Mouse (Mus musculus): ENCODE measurements around the gene Dennd4a. TPM values are rescaled to one million over a fixed set of nuclear protein-coding genes. Genes with fewer than 3 reads are reported as not detected.

The Dennd4a gene
- polyA plus RNA-seq, 1 experiment from 2014 or later: 10.8 TPM

Other genes with a start within 250 kb of the Dennd4a start
- 292 and 312 TPM in 2 replicates for gene Rab11a, start 73.6 kb upstream of the Dennd4a start, polyA plus RNA-seq (2014; fragmentation: Nextera tagmentation; extraction: Ambion mirVana)
- gene Slc24a1, start 140.3 kb downstream of the Dennd4a start, polyA plus RNA-seq (2014; fragmentation: Nextera tagmentation; extraction: Ambion mirVana): 0.05 TPM in 1 of 2 replicates, not detected in the other
- gene Ints14, start 149.6 kb downstream of the Dennd4a start, polyA plus RNA-seq (2014; fragmentation: Nextera tagmentation; extraction: Ambion mirVana): 72.4 and 78.9 TPM in 2 replicates
- 105 and 114 TPM in 2 replicates for gene Hacd3, start 210.4 kb downstream of the Dennd4a start, polyA plus RNA-seq (2014; fragmentation: Nextera tagmentation; extraction: Ambion mirVana)
- 34.7 and 36.7 TPM in 2 replicates for gene Dpp8, start 221.1 kb downstream of the Dennd4a start, polyA plus RNA-seq (2014; fragmentation: Nextera tagmentation; extraction: Ambion mirVana)